Mouse (Mus musculus) cortical plate, adult 2 months (tissue): ENCODE measurements at regions not wholly inside any gene's neighbourhood (a gene's known extent, or its start where the extent isn't known, plus 50 kb on each side); places are given as distances from the start of the nearest gene placed in this dataset.

ENCODE experiments used
- CTCF ChIP-seq: fragments of 200-500 bp; IDR thresholded peaks from 2 replicates; pipeline ENCODE4 v1.5.1; 2011; ENCODE audit warnings: mild to moderate bottlenecking, control low read depth, low read length; ENCODE audit not compliant: insufficient read depth; ENCODE audit errors: extremely low read depth
- POLR2A ChIP-seq: fragments of 200-500 bp; IDR thresholded peaks from 2 replicates; pipeline ENCODE4 v1.6.1; 2011; ENCODE audit warnings: mild to moderate bottlenecking, low read length, control low read depth; ENCODE audit not compliant: insufficient read depth; ENCODE audit errors: extremely low read depth

DNA sequence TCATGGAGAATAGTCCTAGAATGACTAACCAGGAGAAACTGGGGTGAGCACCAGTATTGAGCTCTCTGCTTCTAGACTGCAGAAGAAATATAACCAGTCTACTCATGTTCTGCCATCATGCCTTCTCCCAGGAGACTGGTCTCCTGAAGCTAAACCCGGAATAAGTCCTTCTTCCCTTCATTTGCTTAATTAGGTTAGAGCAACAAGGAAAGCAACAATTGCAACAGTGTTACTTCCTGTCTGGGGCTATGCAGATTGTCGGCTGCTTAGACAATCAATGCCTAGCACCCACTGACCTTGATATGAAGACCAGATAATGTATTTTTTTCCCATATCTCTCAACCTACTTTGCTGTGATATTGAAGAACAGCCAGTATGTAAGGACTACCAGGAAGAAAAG is 108.5 kb upstream of the Ado start:
- no peak for TF ChIP-seq POLR2A
- no peak for TF ChIP-seq CTCF
